9 mouse cellular contexts compared by ENCODE assay signal in the genomic region with DNA sequence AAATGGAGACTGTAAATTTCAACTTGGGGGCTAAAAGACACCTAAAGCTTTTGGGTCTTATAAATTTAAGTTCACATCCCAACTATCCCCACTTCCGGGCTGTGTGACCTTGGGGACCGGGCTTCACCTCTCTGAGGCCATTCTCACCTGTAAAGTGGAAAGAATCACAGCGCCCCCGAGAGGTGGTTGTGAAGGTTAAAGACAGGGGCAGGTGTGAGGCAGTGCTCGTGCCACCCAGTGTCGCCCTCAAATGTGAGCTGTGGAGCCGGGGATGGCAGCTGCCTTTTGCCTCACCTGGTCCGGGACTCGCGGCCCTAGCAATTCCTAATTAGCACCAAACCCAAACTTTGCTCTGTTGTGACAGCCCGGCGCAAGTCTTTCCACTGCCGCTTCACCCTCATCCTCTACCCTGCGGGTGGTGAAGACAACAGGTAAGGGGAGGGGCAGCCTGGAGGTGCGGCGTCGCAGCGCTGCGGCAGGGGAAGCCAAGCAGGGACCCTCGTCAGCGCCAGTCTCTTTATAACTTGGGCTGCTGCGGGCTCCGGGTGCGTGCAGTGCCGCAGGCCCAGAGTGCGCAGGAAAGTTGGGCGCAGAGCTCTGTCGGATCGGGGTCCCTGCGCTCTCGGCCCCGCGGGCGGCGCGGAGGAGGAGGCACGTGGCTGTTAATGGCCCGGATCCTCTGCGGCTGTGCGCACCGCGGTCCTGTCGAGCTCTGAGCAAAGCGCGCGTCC. TPM values are rescaled to one million over a fixed set of nuclear protein-coding genes. Genes with fewer than 3 reads are reported as not detected.
DNase-seq lines count a peak whose midpoint lies in the region; ATAC-seq and TF ChIP-seq lines count a peak whose summit lies in the region.
"Had no signal": no experiment of that assay in that cellular context is flagged by ENCODE, and none has a peak within 500 bp of the region (broad histone marks: within the 10 kb centered on the region; RNA-seq: fewer than 3 reads in every experiment).

No protein-coding gene starts in this region.

- peak overlapping the region; percentile 48 for H3K4me2 ChIP-seq in lung, postnatal 0 days (replicated peaks; ENCODE audit: low read depth, low read length)
- H3K4me2 ChIP-seq in intestine, embryonic 16.5 days (ENCODE audit: low read depth, low read length) = peak overlapping the region; percentile 84

- peak overlapping the region; percentile 11 for H3K4me3 ChIP-seq in cerebellum, adult 2 months (replicated peaks; ENCODE audit: insufficient read depth, low read depth, low read length)
- H3K4me3 ChIP-seq in lung, postnatal 0 days (ENCODE audit: low read depth, low read length) = peak overlapping the region; percentile 21
- H3K4me3 ChIP-seq in intestine, embryonic 16.5 days (ENCODE audit: low read length) = peak overlapping the region; percentile 48
- 0 out of 2 replicates have a peak overlapping the region, but pooled peaks have one; percentile 15 for H3K4me3 ChIP-seq in small intestine, adult 2 months (ENCODE audit: low read depth, low read length)
- H3K4me3 ChIP-seq: myocyte had no signal

- H3K9me3 ChIP-seq in lung, postnatal 0 days (ENCODE audit: low read length) = no peaks in the 10 kb centered on the region
- no peaks in the 10 kb centered on the region for H3K9me3 ChIP-seq in intestine, embryonic 16.5 days (ENCODE audit: control insufficient read depth, low read length)

- H3K36me3 ChIP-seq in lung, postnatal 0 days (ENCODE audit: insufficient read depth, low read length) = no peaks in the 10 kb centered on the region
- no peaks in the 10 kb centered on the region for H3K36me3 ChIP-seq in intestine, embryonic 16.5 days (ENCODE audit: control insufficient read depth, insufficient read depth, low read length)
- H3K36me3 ChIP-seq in small intestine, adult 2 months (ENCODE audit: control insufficient read depth, insufficient read depth, low read length) = no peaks in the 10 kb centered on the region

- TF ChIP-seq POLR2A in cerebellum, adult 2 months (IDR thresholded peaks at IDR 0.05; ENCODE audit: borderline replicate concordance, insufficient read depth, low read length) = no peak
- no peak for TF ChIP-seq POLR2A in small intestine, adult 2 months (IDR thresholded peaks at IDR 0.05; ENCODE audit: low read depth, low read length)

- DNase-seq in cerebellum, adult 2 months = peak; percentile 16 to 24
- no peak for DNase-seq in cerebellum, adult 9-10 months
- no peak for DNase-seq in lung, postnatal 0 days (ENCODE audit: low spot score)
- no peak for DNase-seq in lung, adult 18-20 months
- no peak for DNase-seq in urinary bladder, adult 18-20 months (ENCODE audit: low spot score in 2 of 2)

- ATAC-seq in lung, postnatal 0 days = no peak
- no peak for ATAC-seq in intestine, embryonic 16.5 days
- ATAC-seq in frontal cortex, adult (ENCODE audit: low TSS enrichment) = no peak

- no peak for TF ChIP-seq EP300 in lung, postnatal 0 days (IDR thresholded peaks at IDR 0.05)

- peaks cover 2% of the 10 kb centered on the region; the same call in 1 of the 2 replicates for H3K27me3 ChIP-seq in cerebellum, adult 2 months (ENCODE audit: control insufficient read depth, insufficient read depth, low read length)
- H3K27me3 ChIP-seq in lung, postnatal 0 days (replicated peaks; ENCODE audit: insufficient read depth, low read length) = peaks cover 35% of the 10 kb centered on the region
- H3K27me3 ChIP-seq in intestine, embryonic 16.5 days (replicated peaks; ENCODE audit: control insufficient read depth, insufficient read depth, low read length) = peaks cover 61% of the 10 kb centered on the region
- peaks cover 33% of the 10 kb centered on the region for H3K27me3 ChIP-seq in small intestine, adult 2 months (ENCODE audit: control insufficient read depth, insufficient read depth, low read length)

- peaks cover 6% of the 10 kb centered on the region; the same call in 1 of the 2 replicates for H3K4me1 ChIP-seq in cerebellum, adult 2 months (ENCODE audit: control insufficient read depth, insufficient read depth, low read length)
- H3K4me1 ChIP-seq in lung, postnatal 0 days (ENCODE audit: insufficient read depth, low read depth, low read length) = no peaks in the 10 kb centered on the region
- H3K4me1 ChIP-seq in intestine, embryonic 16.5 days (ENCODE audit: control insufficient read depth, insufficient read depth, low read length) = peaks cover 8% of the 10 kb centered on the region
- H3K4me1 ChIP-seq in small intestine, adult 2 months (ENCODE audit: control insufficient read depth, insufficient read depth, insufficient read length, low read length) = peaks cover 4% of the 10 kb centered on the region; the same call in 1 of the 2 replicates

- no peak overlapping the region for H3K27ac ChIP-seq in cerebellum, adult 2 months (ENCODE audit: insufficient read depth, low read length)
- no peak overlapping the region for H3K27ac ChIP-seq in lung, postnatal 0 days (ENCODE audit: low read length)
- H3K27ac ChIP-seq in intestine, embryonic 16.5 days (ENCODE audit: low read length) = no peak overlapping the region
- no peak overlapping the region for H3K27ac ChIP-seq in small intestine, adult 2 months (ENCODE audit: insufficient read depth, low read depth, low read length)

- 5% methylated on average over 46 of the region's 46 CpGs for WGBS in cerebellum, adult 2 months
- whole genome bisulfite sequencing in lung, postnatal 0 days = 5% methylated on average over 27 of the region's 46 CpGs
- 3% methylated on average over 46 of the region's 46 CpGs for WGBS in intestine, embryonic 16.5 days
- WGBS in small intestine, adult 2 months = 4% methylated on average over 46 of the region's 46 CpGs

- TF ChIP-seq CTCF in cerebellum, adult 2 months (IDR thresholded peaks at IDR 0.05; ENCODE audit: borderline replicate concordance, insufficient read depth, low read depth, low read length) = no peak
- no peak for TF ChIP-seq CTCF in lung, postnatal 0 days (IDR thresholded peaks at IDR 0.05)
- no peak for TF ChIP-seq CTCF in small intestine, adult 2 months (IDR thresholded peaks at IDR 0.05; ENCODE audit: extremely low read depth, insufficient read length, insufficient replicate concordance, low read depth, low read length)

- H3K9ac ChIP-seq in lung, postnatal 0 days (replicated peaks; ENCODE audit: low read depth) = no peak overlapping the region
- H3K9ac ChIP-seq in intestine, embryonic 16.5 days (ENCODE audit: low read depth, low read length) = no peak overlapping the region

RNA-seq across cellular contexts. Expression of a gene that starts 16.0 kb away (rescaled TPM):
- polyA plus RNA-seq in cerebellum, adult 2 months (2012; rRNA removed) = 13.5 and 15.5 TPM in 2 replicates
- 0.16 and 0.35 TPM in 2 replicates for polyA plus RNA-seq in lung, postnatal 0 days (2015; fragmentation: Nextera tagmentation; extraction: Ambion mirVana)
- 0.45 and 0.53 TPM in 2 replicates for polyA plus RNA-seq in intestine, embryonic 16.5 days (2015; fragmentation: Nextera tagmentation; extraction: Ambion mirVana)
- 0.58 and 0.82 TPM in 2 replicates for polyA plus RNA-seq in small intestine, adult 2 months (2012; rRNA removed)

RNA-seq across cellular contexts. Expression of a gene that starts 34.8 kb away (rescaled TPM):
- polyA plus RNA-seq in cerebellum, adult 2 months (2012; rRNA removed) = 20.7 and 21.4 TPM in 2 replicates
- polyA plus RNA-seq in lung, postnatal 0 days (2015; fragmentation: Nextera tagmentation; extraction: Ambion mirVana) = 32.2 and 32.7 TPM in 2 replicates
- polyA plus RNA-seq in intestine, embryonic 16.5 days (2015; fragmentation: Nextera tagmentation; extraction: Ambion mirVana) = 21.5 and 22.2 TPM in 2 replicates
- 0.65 and 1.3 TPM in 2 replicates for polyA plus RNA-seq in small intestine, adult 2 months (2012; rRNA removed)

RNA-seq across cellular contexts. Expression of a gene that starts 59.5 kb away (rescaled TPM):
- 3.2 and 3.7 TPM in 2 replicates for polyA plus RNA-seq in cerebellum, adult 2 months (2012; rRNA removed)
- 0.19 TPM in 2 replicates for polyA plus RNA-seq in lung, postnatal 0 days (2015; fragmentation: Nextera tagmentation; extraction: Ambion mirVana)
- polyA plus RNA-seq in intestine, embryonic 16.5 days (2015; fragmentation: Nextera tagmentation; extraction: Ambion mirVana) = 0.17 and 0.20 TPM in 2 replicates
- 0.06 TPM in 1 of 2 replicates, not detected in the other for polyA plus RNA-seq in small intestine, adult 2 months (2012; rRNA removed)

Comparison
In these comparisons a context has a peak if more than half of its experiments do, and no peak if none do; other contexts are left out.
1. DNase-seq: peak in cerebellum, adult 2 months (2 of 2); none in cerebellum, adult 9-10 months (single experiment), lung, postnatal 0 days (single experiment), lung, adult 18-20 months (0 of 2) and urinary bladder, adult 18-20 months (0 of 2).
2. Peak in every context shown above with its lines, with median percentiles within 50 percentile points of each other: H3K4me3 ChIP-seq.